Mouse (Mus musculus) T-helper 2 cell (primary cell): ENCODE measurements at regions not wholly inside any gene's neighbourhood (a gene's known extent, or its start where the extent isn't known, plus 50 kb on each side); places are given as distances from the start of the nearest gene placed in this dataset.
"Not testable (repeated sequence)": the region's sequence is repeated elsewhere in the genome, so short reads cannot be mapped to it uniquely, and the experiment has no call there.

ENCODE experiments used
- in situ Hi-C: fragments of 300-600 bp; cut with MboI, MseI; formaldehyde crosslinking; loops from one replicate; pipeline ENCODE4 v1.15.1; 2025; ENCODE audit warnings: high pct_unique_total_duplicates

DNA sequence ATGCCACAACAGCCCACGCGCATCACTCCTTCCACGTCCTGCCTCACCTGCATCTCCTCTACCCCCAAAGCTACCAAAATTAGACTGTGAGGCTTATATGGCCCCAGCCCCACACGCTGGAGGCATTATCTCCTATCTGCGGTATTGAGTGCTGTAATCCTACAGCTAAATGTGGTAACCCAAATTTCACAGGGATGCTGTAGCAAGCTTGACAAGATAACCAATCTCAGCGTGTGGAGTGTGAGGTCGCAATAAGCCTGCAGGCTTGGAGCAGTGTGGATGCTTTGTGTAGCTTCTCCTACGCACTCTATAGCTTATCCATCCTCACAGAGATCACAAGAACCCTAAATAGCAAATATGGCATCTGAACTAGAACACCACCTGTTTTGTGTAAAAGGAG is 251.2 kb upstream of the Kcnh8 start:
- in situ Hi-C loops = no loop called here

DNA sequence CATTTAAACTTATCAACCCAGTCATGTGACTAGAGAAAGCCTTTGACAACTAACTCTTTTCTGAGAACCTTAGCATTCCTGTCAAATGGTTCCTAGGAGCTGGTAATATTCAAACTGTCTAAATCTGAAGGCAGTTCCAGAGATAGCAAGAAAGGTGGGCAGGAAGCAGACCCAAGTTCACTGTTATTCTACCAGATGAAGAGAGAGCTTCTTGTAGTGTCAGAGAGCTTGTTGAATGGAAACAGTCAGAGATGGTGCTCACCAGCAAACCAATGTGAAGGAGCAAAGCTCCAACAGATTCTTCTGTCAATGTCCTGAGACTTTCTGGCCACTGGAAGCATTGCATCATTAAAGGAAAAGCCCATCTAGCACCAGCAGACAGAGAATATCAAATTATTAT is 251.8 kb upstream of the Kcnh8 start:
- in situ Hi-C loops = no loop called here

DNA sequence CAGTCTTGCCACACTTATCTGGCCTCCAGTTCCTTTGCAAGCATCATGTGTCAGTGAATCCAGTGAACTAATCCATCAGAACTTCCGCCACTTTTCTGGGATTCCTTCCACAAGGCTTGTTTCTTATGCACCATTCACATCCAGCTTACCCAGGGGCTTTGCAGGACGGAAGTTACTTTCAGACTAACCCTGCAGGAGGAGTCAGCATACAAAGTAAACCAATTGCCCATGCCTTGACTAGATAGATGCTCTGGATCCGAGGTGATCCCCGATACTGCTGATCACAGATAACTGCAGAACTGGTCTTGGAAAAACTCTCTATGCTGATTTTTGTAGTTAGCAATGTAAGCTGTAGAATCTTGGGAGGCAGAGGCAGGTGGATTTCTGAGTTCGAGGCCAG is 252.6 kb upstream of the Kcnh8 start:
- in situ Hi-C loops = no loop called here

DNA sequence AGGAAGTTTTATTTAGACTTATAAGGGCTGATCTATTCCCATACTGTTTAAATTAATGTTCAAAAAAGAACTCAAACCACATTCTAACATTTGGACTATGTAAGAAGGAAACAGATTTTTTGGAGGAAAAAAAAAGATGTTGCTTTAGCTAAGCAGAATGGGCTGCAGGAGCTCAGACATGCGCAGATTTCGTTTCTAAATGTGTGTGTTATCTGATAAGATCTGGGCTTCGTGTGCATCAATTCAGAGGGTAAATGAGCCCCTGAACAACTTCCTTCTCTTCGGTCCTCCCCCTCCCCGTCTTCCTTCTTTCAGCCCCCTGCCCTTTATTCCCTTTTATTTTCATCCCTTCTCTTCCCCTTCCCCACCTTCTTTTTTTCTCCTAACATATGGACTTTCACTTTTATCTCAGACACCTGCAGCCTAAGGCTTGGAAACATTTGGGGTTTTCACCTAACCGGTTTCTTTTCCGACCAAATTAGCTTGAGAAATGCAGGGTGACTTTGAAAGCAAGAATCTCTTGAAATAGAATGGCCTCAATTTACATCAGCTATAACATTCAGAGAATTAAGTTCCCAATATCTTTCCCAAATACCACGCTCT is 253.9 kb upstream of the Kcnh8 start:
- in situ Hi-C loops = no loop called here

DNA sequence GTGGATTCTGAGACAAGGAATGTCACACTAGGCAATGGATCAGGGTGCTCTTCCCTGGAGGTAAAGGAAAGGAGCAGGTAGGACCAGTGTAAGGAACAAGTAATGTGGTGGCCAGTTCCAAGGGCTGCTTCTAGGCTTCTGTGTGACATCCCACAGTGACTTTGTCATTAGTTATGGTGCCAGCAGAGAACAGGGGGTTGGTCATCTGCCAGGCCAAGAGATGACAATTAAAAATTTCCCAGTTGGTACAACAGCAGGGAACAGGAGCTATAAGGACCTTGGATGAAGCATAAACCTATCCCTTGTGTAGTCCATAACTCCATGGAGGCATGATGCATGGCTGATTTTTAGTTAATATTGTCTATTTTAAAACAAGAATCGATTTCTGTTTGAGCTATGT is 281.9 kb upstream of the Kcnh8 start:
- in situ Hi-C loops = no loop called here

DNA sequence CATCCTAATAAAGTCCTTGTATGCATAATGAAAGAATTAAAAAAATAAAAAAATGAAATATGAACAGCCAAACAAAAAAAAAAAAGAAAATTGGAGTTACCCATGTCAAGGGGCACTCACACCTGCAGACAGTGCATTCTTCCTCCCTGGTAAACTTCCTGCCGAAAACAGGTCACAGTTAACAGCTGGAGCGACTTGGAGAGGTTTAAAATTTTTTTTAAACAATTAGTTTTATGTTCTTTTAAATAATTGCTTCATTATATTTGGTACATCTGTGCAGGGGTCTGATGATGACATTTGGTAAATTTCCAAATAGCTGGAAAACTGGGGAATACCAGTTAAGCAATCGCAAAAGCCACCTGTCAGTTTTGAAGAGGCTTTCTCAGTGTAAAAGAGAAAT is 285.5 kb upstream of the Kcnh8 start:
- in situ Hi-C loops = no loop called here

DNA sequence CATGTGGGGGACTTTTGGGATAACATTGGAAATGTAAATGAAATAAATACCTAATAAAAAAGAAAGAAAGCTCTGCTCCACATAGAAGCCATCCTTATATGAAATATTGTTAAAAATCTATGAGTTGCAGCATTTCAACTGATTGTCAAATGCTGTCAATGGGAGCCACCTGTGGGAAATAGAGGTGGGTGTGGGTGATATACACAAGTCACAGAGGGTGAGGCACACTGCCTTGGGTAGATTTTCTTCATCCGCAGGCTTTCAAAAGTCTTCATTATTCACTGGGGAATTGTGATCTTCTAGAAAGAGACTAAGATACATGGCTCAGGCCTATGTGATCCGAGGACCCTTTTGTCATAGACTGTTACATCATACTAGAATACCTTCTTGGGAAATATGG is 286.6 kb upstream of the Kcnh8 start:
- in situ Hi-C loops = no loop called here

DNA sequence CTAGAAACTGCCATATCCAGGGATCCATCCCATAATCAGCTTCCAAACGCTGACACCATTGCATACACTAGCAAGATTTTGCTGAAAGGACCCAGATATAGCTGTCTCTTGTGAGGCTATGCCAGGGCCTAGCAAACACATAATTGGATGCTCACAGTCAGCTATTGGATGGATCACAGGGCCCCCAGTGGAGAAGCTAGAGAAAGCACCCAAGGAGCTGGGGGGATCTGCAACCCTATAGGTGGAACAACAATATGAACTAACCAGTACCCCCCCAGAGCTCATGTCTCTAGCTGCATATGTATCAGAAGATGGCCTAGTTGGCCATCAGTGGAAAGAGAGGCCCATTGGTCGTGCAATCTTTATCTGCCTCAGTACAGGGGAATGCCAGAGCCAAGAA is 287.1 kb upstream of the Kcnh8 start:
- in situ Hi-C loops = not testable (repeated sequence)

DNA sequence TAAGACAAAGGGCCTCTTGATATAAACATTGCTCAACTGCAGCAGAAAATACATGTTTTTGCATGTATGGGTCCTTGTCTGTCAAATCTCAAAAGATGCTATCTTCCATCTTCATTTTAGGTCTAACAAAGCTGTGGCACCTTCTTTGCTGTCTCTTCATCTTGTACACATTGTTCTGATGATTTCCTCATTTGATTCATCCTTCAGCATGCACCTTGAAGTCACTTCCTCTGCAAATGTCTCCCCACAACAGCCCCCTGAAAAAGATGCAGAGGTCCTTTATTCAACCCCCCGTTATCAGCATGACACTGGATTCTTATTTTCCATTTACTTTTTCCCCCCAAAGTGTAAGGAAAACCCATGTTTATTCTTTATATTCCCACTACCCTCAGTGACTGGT is 290.5 kb upstream of the Kcnh8 start:
- in situ Hi-C loops = no loop called here

DNA sequence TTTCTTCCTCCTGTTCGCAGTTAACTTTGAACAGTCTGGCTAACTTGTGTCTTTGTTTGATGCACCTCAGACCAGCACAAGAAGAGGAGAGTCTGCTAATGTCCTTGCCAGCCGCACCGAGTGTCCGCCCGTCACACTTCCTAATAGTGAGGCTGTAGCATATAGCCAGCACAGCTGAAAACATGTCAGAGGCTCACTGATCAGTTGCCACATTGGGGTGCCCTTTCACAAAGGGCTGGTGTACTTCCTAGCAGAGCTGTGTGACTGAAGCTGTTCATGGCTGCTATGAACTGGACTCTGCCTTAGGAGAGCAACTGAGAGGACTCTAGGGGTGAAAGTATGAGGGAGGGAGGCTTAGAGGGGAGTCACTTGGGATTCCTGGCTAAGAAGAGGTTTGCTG is 293.7 kb upstream of the Kcnh8 start:
- in situ Hi-C loops = no loop called here

DNA sequence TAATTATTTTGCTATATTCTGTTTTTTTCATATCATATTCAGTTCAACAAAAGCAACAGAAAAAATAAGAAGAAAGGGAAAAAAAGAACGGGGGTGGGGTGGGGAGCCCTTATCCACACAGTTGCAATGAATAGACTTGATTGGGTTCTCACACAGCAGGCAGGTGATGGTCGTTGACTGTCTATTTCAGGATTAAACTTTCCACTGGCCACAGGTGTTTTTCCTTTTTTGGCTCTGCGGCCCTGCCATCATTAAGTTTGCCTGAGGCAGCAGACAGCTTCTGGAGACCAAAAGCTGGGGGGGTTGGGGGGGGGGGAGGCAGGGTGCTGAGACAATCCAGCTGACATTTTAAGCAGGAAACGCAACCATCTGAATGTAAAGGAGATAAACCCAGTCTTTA is 298.4 kb upstream of the Kcnh8 start:
- in situ Hi-C loops = no loop called here

DNA sequence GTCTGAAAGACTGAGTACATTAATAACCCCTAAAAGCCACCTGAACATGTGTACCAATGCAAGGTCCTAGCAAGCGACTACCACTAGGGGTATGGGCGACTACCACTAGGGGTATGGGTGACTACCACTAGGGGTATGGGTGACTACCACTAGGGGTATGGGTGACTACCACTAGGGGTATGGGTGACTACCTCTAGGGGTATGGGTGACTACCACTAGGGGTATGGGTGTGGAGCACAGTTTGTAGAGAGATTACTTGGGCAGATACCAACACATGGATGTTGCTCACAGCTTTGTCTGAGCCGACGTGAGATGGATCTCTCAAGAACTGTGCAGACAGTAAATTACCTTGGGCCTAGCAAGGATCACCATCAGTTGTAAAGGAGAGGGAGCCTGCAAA is 299.2 kb upstream of the Kcnh8 start:
- in situ Hi-C loops = no loop called here

DNA sequence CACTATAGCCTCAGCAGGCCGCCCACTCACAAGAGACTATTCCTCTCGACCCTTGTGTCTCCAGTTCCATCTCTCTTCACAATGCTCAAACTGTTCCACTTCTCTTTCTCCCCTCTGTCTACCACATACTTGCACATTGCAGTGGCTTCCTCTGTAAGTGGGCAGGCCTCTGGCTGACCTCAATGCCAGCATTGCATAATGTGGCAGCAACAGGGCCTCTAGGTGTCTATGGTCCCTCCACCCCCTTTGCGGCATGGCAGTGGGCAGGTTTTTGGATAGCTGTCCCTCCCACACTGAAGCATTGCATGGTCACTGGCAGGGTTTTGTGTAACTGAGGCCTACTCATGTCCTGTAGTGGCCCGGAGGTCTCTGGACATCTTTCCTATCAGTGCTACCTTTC is 302.7 kb upstream of the Kcnh8 start:
- in situ Hi-C loops = no loop called here

DNA sequence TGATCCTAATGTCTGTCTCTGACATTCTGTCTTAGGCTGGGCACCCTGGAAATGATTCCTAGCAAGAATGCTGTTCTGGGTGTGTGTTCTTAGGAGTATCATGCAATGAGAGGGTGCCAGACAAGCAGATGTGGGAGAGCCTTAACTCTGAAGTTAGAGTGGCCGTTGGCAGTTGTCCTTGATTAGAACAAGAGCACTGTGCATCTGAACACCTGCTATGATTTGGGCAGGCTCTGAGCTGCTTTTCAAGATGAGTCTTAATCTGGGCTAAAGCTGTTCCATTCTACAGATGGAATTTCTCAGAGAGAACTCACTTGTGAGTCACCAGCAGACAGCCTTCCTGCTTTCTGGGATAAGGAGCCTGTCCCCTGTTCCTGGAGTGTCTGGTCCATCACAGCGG is 317.1 kb upstream of the Kcnh8 start:
- in situ Hi-C loops = no loop called here

DNA sequence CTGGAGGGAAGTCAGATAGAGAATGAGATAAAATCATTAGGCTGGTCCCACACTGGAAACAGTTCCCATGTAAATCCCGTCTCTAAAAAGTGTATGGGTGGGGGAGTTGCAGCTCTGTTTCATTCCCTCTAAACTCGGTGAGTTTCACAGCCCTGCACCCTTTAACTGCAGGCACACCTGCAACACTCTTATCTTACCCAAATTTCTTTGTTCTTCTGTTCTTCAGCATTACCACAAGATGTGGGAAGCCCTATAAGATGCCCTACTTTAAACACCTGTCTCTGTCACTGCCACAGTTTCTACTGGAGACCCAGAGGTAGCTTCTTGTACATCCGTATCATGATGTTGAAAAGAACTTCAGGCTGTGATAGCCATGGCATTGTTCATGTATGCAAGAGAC is 320.2 kb upstream of the Kcnh8 start:
- in situ Hi-C loops = no loop called here

DNA sequence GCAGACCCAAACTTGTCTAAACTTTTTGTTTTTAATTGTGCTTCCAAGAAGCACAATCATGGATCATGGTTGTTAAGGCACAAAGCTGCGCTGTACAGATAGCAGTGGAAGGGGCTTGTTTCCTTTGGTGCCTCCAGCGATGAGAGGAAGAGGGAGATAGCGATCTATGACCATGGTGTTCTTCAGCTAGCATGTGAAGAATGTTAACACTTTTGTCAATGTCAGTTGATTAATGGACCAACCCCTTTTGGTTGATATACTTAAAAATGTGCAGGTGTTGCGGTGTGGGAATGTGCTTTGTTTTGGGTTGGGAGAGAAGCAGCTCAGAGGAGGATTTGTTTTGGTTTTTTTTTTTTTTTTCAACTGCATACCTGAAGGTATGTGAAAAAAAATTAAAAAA is 324.0 kb upstream of the Kcnh8 start:
- in situ Hi-C loops = no loop called here

DNA sequence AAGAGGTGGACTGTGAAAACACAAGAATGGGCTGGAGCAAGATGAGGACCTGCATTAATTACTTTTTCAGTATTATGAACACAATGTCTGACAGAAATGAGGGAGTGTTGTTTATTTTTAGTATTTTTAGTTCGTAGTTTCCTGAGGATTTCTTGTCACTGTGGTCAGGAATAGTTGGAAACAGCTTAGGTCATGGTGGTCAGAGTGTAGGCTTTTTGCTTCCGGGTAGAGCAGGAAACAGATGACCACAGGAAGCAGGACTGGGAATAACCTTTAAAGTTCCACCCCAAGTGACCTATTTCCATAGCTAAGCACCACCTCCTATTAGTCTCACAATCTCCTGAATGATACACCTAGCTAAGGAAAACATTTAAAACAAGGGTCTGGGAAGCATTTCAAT is 333.7 kb upstream of the Kcnh8 start:
- in situ Hi-C loops = no loop called here

DNA sequence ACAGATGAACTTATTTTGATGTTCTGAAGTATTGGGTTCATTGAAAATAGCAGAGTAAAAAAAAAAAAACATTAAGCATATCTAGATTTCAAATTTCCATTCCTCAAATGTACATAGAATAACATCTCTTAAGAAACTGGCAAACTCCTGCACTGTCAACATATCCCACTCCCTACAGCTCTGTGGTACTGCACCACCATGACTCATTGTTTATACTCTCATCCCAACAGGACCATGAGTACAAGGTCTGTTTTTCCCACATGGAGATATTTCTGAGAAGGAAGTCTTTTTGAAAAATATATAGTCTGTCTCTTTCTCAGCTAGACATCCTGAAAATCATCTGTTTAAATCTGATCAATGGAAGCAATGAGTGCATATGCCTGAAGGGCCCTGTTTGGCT is 351.2 kb upstream of the Kcnh8 start:
- in situ Hi-C loops = no loop called here

DNA sequence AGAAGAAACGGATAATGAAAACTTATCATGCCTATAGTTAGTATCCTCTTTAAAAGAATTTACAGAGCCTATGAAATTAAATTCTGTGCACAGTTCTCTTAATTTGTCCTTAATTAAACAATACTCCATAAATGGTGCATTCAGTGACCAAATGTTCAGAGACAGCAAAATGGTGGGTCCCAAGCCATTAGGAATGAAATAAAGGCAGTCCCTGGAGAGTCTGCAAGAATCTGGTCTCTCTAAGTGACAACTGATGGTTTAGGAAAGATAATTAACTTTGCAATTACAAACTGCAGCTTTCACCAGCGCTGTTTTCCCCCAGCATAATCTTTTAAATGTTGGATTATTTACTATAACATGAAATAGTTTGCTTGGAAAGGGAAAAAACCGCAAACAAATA is 376.9 kb upstream of the Kcnh8 start:
- in situ Hi-C loops = no loop called here

DNA sequence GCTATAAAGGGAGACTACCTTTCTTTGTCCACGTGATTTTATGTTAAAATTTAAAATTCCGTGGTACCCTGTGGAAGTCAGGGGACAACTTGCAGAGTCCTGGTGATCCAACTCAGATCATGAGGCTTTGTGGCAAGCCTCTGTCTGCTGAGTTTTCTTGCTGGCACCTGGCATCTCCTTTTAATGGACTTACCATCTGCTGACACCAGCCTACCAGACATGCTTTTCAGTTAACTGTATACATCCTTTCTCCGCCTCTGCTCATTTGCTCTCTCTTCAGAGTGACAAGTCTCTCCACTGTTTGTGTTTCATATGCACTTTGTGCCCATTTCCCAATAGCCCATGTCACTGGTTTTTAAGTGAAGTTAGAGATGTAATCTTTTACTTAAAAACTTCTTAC is 382.1 kb upstream of the Kcnh8 start:
- in situ Hi-C loops = no loop called here

DNA sequence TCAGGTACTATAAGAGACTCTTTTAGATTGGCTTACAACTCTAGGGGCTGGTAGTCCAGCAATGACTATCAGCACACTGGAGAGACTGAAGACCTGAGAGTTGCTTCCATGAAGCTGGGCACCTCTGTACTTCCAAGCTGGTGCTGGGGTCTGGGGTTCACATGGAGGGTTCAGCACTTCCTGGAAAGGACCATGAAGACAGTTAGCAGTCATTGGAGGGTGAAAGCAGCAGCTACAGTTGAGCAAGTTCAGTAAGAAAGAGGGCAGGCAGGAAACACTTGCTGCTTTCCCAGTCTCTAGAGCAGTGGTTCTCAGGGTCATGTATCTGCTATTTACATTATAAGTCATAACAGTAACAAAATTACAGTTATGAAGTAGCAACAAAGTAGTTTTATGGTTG is 384.3 kb upstream of the Satb1 start:
- in situ Hi-C loops = no loop called here

DNA sequence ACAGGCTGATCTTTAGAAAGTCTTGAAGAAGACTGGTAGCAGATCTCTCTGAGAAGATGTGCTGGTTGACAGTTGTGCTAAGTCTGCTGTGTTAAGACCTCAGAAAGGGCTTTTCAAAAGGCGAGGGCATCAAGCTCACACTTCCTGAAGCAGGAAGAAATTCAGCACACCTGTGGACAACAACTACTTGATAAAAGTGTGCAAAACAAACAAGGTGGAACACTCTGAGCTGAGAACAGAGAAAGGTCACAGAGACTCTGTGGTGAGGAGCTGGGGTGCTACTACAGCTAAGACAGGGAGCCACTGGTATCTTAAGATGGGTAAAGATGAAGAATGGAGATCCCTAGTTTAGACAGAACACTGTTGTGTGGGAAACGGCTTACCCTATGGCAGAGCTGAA is 379.9 kb upstream of the Satb1 start:
- in situ Hi-C loops = no loop called here

DNA sequence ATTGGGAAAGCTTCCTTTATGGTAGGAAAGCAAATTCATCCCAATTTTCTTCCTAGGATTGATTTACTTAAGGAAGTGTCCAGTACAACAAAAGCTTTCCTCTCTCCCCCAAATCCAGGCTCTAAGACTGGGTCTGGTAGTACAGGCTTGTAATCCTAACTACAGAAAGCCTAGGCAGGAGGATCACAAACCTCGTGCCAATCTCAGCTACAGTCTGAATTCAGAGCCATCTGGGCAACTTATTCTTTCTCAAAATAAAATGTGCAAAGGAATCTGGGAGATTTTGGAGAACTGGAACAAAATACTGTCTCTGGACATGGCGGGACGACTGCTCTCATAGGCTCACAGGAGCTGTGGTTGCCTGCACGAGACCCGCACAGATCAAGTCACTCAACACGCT is 377.4 kb upstream of the Satb1 start:
- in situ Hi-C loops = no loop called here

DNA sequence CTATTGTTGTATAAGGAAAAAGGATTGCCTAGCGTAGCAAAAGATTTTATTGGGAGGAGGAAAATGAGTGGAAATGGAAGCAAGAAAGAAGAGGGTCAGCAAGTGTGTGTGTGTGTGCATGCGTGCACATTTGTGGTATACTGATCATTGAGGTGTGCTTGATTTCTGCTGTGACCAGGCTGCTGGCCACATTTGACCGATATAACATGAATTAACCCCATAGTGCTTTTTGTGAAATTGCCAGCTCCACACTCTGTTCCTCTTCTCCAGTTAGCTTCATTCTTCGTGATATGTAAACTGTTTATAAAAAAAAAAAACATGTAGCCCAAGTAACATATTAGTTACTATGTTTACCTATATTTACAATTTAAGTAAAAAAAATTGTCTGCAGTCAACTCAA is 364.6 kb upstream of the Satb1 start:
- in situ Hi-C loops = no loop called here

DNA sequence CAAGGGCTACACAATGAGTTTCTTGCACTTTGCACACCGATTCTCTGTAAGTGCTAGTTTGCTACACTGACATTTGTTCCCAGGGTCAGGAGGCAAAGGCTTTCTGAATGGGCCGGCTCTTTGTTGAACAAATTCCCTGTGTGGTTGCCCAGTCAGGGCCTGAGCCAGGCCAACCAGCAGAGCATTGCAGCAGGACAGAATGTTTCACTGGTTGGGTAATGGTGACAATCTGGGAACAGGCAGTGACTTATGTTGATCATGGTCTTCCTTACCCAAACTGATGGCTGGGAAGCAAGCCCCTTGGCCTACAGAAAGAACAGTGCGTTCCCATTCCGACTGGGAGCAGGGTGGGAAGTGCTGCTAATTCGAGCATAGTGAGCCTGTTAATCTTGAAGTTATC is 363.7 kb upstream of the Satb1 start:
- in situ Hi-C loops = no loop called here
